Mouse (Mus musculus): ENCODE measurements around the gene Gm10912. TPM values are rescaled to one million over a fixed set of nuclear protein-coding genes. Genes with fewer than 3 reads are reported as not detected.
"Not testable (repeated sequence)": the region's sequence is repeated elsewhere in the genome, so short reads cannot be mapped to it uniquely, and the experiment has no call there.

Gene Gm10912
- polyA plus RNA-seq, 1 experiment, result 0.12 TPM

- DNase-seq (ENCODE audit: low spot score), result not testable (repeated sequence)
Observed at GRCm38 (mm10) chr2:104068450-104068849, 2.8 kb downstream of the Gm10912 start, which contains the start of gene Gm10799. TSS of gene Gm10799 (minus strand) at chr2:104068550.

DNA sequence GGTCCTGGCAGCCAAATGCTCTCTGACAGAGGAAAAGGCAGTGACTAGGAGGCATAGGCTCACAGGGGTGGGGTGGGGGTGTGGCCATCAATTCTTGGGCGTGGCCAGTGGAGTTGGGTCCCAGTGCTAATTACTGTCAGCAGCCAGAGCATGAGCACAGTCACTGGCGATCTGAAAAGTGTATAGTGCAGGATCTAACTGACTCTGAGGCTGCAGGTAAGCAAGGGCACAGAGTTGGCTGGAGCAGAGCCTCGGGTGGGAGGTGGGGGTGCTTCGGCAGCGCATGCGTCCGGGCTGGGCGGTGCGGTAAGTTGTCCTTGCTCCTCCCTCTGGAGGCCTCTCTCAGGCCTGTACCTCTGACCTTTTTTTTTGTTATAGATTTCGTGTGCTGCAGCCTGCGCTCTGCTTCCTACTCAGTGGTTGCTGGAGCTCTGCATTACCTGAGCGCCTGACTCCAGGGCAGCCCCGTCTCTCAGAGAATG is 4.1 kb downstream of the Gm10912 start, which contains the start of gene Cd59b:
Cd59b (plus strand) TSS at position 146 of the 482 bp plus-strand sequence.
- DNase-seq (ENCODE audit: low spot score), result no peak

- not testable (repeated sequence) for DNase-seq (ENCODE audit: low spot score)
Observed at GRCm38 (mm10) chr2:104078285-104078684, 12.7 kb downstream of the Gm10912 start.

- DNase-seq (ENCODE audit: low spot score), result not testable (repeated sequence)
Observed at GRCm38 (mm10) chr2:104081436-104082050, 15.9 kb downstream of the Gm10912 start.

DNA sequence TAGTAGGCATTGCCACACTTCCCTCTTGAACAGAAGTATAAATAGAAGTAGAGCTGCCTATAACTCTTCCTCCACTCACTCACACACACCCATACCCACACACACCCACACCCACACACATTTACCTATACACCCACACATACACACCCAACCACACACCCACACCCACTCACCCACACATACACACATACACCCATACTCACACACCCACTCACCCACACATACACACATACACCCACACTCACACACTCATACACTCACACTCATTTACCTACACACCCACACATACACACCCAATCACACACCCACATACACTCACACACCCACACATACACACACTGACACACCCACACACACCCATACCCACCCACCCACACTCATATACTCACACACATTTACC is 16.8 kb downstream of the Gm10912 start:
- no peak for DNase-seq (ENCODE audit: low spot score)

DNA sequence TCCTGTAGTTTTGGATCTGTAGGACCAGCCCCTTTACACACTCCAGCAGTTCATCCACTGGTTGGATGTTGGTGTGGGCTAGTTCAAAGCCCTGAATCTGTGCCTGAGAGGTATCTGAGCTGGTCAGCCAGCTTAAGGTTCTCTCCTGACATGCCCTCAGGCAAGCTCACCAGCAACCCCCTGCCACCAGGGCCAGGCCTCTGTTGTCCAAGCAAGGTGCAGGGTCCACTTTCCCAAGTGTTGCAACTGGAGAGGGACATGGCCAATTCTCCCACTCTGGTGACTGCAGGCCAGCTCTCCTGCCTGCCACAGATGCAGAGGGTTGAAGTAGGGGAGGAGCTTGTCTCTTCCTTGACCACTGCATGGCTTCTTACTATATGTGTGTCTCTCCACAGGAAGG is 18.4 kb downstream of the Gm10912 start:
- DNase-seq (ENCODE audit: low spot score), result not testable (repeated sequence)

DNA sequence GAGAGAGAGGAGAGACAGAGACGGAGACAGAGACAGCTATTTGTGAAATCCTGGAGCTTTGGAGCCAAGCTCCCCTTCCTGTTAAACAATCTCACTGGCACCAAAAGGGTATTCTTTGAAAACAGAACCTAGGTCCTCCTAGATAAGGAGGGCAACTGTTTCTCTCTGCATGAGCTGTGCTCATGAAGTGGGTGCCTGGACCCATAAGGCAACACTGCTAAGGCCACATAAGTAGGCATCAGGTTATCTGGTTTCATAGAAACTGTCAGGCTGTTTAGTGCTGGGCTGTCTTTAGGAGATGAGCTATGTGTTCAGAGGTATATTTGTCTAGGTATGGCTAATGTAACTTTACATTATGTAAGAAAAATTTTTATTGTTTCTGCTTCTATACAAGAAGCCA is 21.9 kb downstream of the Gm10912 start:
- not testable (repeated sequence) for DNase-seq (ENCODE audit: low spot score)

DNA sequence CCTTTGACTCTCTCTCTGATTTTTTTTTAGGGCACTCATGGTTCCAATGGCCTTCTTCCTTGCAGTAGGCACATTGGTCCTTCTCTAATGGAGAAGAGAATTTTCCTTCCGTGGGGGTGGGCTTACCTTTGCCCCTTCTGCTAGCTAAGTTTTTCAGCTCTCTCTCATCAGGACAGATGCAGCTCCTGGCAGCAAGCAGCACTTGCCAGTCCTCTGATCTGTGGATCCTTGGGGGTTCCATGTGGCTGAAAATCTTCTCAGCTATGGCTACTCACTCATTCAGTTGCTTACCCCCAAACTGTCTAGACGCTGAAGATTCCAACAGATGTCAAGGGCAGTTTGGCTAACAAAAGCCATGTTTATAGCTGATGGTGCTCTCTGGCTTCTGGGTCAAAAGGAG is 27.7 kb downstream of the Gm10912 start:
- no peak for DNase-seq (ENCODE audit: low spot score)

DNA sequence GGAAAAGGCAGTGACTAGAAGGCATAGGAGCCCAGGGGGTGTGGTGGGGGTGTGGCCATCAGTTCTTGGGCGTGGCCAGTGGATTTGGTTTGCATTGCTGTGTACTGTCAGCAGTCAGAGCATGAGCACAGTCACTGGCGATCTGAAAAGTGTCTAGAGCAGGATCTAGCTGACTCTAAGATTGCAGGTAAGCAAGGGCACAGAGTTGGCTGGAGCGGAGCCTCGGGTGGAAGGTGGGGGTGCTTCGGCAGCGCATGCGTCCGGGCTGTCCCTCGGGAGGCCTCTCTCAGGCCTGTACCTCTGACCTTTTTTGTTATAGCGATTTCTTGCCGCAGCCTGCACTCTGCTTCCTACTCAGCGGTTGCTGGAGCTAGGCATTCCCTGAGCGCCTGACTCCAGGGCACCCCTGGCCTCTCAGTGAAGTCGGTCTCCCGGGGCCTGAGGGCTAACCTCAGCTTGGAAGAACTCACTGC is 30.2 kb downstream of the Gm10912 start, which contains the start of gene Cd59a:
Cd59a (plus strand) TSS at position 61 of the 473 bp plus-strand sequence.
- peak; percentile 48 for DNase-seq (ENCODE audit: low spot score)

- no peak for DNase-seq (ENCODE audit: low spot score)
Observed at GRCm38 (mm10) chr2:104096256-104096655, 30.6 kb downstream of the Gm10912 start.

- not testable (repeated sequence) for DNase-seq (ENCODE audit: low spot score)
Observed at GRCm38 (mm10) chr2:104096796-104097195, 31.2 kb downstream of the Gm10912 start.

GRCm38 (mm10) chr2:104097396-104097795 is 31.8 kb downstream of the Gm10912 start:
- DNase-seq (ENCODE audit: low spot score), result not testable (repeated sequence)

GRCm38 (mm10) chr2:104098529-104099230 is 33.1 kb downstream of the Gm10912 start:
- DNase-seq (ENCODE audit: low spot score), result no peak

DNA sequence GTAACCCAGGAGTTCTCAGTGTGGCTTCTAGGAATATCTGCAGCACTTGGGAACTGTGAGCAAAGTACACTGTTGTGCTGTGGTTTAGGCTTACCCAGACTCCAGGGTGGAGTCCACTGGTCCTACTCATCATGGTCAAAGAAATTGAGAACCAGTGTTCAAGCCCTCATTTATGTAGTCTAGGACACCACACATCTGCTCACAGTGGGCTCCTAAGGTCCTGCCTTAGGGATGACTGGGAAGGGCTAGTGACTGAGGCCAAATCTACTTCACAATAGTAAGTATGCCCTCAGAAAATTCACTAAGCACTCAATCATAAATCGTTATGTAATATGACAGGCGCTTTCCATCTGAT is 33.6 kb downstream of the Gm10912 start:
- no peak for DNase-seq (ENCODE audit: low spot score)

- no peak for DNase-seq (ENCODE audit: low spot score)
Observed at GRCm38 (mm10) chr2:104099946-104100345, 34.3 kb downstream of the Gm10912 start.

DNA sequence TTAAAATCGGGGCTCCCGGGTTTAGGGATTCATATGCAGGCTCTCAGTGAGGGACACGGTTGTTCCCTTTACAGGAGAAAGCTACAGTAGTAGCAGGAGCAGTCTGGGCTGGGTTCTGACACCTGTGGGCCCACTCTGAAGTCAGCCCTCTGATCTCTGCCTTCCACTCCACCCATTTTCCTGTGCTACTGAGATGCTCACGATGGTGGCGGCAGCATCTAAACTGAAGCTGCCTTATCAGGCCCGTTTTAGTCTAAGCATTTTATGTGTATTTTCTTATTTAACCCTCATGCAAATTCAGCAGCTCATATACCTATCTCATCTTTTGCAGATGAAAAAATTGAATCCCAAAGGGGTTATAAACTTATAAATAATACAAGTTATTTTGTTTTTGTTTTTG is 39.2 kb downstream of the Gm10912 start:
- DNase-seq (ENCODE audit: low spot score), result no peak

- not testable (repeated sequence) for DNase-seq (ENCODE audit: low spot score)
Observed at GRCm38 (mm10) chr2:104109021-104109420, 43.4 kb downstream of the Gm10912 start.

DNA sequence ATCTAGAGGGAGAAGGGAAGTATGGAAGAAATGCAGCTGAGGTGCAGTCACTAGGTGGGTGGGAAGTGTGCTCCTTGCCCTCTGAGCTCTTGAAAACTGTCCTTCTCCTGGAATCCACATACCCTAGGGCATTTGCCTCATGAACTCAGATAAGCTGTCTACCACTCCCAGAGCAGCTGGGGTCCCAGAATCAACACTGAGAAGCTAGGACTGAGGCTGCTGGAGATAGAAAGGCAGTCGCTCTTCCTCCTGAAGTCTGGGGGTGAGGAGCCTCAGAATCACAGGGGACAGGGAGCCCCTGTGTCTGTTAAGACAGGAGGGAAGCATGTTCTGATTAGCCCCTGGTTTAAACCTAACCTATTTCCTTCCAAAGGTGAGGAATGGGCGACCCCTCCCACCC is 43.9 kb downstream of the Gm10912 start:
- no peak for DNase-seq (ENCODE audit: low spot score)

DNA sequence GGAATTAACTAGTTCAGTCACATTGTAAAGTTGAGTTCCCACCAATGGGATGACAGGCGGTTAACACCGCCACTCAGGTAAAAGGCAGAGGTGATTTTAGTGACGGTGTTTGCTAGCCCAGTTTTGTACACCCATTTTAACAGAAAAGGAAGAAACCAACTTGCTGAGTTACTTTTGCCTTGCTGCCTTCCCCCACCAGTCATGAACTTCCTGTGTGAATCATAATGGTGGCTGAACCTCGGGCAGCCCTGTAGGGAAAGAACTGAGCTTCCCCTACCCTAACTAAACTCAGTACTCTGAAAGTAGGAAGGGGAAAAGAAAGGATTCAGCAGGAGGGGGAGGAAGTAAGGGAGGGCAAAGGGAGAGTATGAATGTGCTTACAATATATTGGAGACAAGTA is 44.4 kb downstream of the Gm10912 start:
- DNase-seq (ENCODE audit: low spot score), result no peak

DNA sequence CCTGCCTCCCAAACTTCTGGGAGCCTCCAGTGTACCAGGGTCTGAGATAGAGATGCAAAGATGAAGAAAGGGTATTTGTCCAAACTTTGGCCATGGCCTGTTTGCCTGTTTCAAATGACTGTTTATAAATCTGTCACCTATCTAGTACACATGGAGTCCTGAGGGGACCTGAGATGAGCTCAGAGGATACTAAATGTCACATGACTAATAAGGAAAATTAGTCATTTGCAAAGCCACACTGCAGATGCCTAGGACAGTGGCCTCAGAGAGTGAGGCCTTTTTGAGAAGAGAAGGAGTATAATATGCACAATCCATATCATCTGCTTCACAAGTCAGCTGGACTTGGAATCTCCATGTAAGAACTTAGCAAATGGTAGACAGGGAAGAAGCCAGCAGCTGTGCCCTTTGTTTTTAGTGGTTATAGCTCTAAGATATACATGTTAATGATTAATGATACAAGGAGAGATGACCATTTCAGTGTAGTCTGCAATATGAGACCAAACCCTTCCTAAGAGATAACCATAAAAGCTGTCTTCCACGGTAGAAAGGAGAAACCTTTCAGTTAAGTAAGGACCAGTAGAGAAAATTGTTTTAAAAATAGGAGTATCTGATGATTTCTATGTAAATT is 45.7 kb downstream of the Gm10912 start:
- not testable (repeated sequence) for DNase-seq (ENCODE audit: low spot score)

DNA sequence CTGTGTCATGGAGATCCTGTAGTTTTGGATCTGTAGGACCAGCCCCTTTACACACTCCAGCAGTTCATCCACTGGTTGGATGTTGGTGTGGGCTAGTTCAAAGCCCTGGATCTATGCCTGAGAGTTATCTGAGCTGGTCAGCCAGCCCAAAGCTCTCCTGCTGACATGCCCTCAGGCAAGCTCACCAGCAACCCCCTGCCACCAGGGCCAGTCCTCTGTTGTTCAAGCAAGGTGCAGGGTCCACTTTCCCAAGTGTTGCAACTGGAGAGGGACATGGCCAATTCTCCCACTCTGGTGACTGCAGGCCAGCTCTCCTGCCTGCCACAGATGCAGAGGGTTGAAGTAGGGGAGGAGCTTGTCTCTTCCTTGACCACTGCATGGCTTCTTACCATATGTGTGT is 47.9 kb downstream of the Gm10912 start:
- DNase-seq (ENCODE audit: low spot score), result not testable (repeated sequence)

GRCm38 (mm10) chr2:104114898-104115297 is 49.3 kb downstream of the Gm10912 start:
- DNase-seq (ENCODE audit: low spot score), result no peak
